Mouse (Mus musculus): ENCODE measurements around the gene Fubp3.

DNA sequence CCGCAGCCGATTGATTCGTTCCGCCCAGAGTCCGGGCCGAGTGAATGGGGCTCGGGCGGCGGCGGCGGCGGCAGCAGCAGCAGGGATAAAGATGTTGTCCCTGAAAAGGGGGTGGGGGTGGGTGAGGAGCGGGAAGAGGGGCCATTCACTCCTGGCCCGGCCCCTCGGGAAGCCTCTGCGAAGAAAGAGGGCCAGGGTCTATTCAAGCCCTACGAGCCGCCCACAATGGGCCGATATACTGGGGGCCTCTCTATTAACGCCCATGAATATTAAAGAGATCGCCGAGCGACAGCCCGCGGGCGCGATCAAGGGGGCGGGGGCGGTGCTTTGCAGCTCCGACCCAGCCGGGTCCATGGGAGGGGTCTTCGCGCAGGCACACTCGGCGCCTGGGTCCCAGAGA is 64.3 kb downstream of the Fubp3 start:
- TF ChIP-seq CTCF (IDR thresholded peaks at IDR 0.05; ENCODE audit: control insufficient read depth, insufficient read depth, insufficient replicate concordance, low read depth, low read length) (no peak), POLR2A (IDR thresholded peaks at IDR 0.05; ENCODE audit: control insufficient read depth, low read depth, low read length) (no peak)

Data from testis, adult 2 months (tissue).